Mouse (Mus musculus): ENCODE data around the gene Bbip1.
"Not testable (repeated sequence)": the region's sequence is repeated elsewhere in the genome, so short reads cannot be mapped to it uniquely, and the experiment has no call there.

Bbip1 gene

DNA sequence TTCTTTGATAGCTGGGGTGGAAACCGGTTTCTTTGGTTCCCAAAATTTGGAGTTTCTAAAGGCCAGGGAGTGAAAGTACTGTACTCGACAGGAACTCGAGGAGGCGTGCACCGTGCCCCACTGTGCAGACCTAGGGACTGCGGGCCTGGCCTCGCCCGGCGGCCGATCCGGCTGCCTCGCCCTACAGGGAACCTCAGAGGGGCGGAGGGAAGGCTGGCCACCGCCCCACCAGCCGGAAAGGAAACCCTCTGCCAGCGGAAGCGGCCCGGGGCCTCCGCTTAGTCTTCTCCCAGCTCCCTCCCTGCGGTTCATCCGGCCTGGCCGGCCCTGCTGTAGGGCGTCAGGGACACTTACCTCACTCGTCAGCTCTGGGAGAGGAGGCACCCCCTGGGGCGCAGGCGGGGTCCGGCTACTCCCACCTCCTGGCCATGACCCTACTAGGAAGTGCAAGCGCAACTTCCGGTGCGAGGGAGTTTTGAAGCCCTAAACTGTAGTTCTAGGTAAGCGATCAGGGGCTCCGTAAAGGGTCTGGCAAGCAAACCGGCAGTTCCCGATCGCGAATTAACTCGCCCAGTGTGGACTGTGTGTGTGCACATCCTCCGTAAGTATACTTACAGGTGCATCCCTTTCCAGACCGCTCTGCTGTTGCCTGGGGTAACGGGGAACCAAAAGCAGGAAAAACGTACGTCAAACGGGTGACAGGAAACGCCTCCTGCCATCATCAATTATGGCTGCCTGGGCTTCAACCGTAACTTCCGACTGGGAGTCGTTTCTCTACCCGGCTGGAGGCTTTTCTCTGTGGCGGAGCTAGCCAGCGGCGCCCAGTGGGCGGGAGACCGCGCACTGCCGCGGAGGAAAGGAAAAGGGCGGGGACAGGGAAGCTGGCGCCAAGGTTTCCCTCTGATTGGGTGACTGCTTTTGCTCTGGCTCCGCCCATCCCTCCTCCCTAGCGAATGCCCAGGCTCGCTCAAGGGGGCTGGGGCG is at the start of gene Bbip1, which contains the start of gene Shoc2:
Gene Bbip1, minus strand, starts transcription at position 826 of the 984 bp plus-strand sequence.
Gene Shoc2, plus strand, starts transcription at position 505 of the 984 bp plus-strand sequence.
- DNase-seq: peak; percentile 98 to 100

- DNase-seq: no peak
Observed at GRCm38 (mm10) chr19:53993860-53994259, 49.4 kb upstream of the Bbip1 start.

- DNase-seq: no peak
Observed at GRCm38 (mm10) chr19:53990538-53990937, 46.1 kb upstream of the Bbip1 start.

GRCm38 (mm10) chr19:53984628-53985027 is 40.2 kb upstream of the Bbip1 start:
- DNase-seq: no peak

GRCm38 (mm10) chr19:53983336-53983735 is 38.9 kb upstream of the Bbip1 start:
- no peak for DNase-seq

DNA sequence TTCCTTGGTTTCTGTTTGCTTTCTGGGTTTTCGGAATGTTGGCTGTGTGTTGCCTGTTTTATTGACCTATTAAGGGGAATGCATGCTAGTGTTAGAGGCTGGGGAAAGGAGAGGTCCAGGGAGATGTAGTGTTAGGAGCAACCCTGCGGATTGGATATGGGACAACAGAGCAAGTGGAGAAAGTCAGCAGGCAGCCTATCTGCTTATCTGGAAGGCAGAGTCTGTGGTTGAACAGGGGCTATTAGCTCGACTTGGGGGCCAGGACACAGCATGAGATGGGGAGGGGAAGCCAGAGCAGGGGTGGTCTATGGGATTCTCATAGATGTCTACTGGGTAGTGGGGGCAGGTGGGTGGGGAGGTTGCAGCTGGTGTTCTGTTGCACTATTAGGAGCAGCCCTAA is 37.6 kb upstream of the Bbip1 start:
- DNase-seq: no peak

GRCm38 (mm10) chr19:53973656-53974055 is 29.2 kb upstream of the Bbip1 start:
- no peak for DNase-seq

DNA sequence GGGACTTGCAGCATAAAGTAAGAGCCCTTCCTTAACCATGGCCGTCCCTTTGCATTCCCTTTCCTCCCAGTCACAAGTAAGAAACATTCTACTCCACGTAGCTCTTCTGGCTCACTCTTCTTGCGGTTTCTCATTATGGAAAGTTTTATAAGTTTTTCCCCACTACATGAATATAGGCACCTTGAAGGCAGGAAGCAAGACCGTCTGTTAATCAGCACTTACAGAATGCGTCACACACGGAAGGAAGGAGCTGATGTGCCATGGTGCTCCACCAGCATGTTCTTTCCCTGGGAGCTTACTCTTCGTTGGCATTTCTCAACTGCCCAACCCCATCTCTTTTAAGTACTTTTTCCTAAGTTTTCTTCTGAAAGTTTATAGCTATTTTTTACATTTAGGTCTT is 27.5 kb upstream of the Bbip1 start:
- DNase-seq: no peak

DNA sequence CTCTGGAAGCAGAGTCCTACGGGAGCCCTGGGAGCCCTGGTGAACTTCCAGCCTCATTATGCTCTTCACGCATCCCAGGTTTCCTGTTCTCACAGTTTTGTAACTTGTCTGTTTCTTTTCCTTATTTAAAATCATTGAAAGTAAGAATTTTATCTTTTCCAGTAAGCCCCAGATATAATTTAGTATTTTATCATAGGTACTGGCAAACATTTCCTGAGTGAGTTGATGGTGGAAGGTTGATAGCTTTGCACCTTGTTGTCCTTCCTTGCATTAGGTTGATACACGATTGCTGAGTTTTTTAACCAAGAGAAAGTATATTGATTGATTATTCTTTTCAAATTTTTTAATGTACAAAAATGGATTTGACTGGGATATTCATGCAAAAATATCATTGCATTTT is 24.8 kb upstream of the Bbip1 start:
- DNase-seq: no peak

GRCm38 (mm10) chr19:53964910-53965633 is 20.6 kb upstream of the Bbip1 start:
- DNase-seq: no peak

GRCm38 (mm10) chr19:53964347-53964746 is 19.9 kb upstream of the Bbip1 start:
- DNase-seq: not testable (repeated sequence)

DNA sequence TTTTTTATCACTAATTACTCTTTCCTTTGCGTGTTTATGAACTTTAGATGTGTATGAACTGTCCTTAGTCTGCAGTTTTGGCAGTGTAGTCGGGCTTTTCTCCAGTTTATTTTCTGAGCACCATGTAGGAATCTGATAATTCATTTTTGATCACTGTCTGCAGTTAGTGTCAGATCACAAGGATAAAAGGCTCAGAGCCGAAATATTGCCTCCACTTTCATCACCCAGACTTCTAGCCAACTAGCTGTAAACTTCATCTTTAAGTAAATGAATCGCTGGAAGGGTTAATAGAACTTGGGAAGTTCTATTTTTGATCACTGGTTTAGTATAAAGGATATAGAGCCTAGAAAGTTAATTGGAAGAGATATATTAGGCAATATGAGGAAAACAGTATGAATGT is 18.1 kb upstream of the Bbip1 start:
- no peak for DNase-seq

GRCm38 (mm10) chr19:53957513-53957912 is 13.1 kb upstream of the Bbip1 start:
- no peak for DNase-seq

- DNase-seq: peak; percentile 52 to 57
Observed at GRCm38 (mm10) chr19:53945171-53946042, 980 bp upstream of the Bbip1 start.

DNA sequence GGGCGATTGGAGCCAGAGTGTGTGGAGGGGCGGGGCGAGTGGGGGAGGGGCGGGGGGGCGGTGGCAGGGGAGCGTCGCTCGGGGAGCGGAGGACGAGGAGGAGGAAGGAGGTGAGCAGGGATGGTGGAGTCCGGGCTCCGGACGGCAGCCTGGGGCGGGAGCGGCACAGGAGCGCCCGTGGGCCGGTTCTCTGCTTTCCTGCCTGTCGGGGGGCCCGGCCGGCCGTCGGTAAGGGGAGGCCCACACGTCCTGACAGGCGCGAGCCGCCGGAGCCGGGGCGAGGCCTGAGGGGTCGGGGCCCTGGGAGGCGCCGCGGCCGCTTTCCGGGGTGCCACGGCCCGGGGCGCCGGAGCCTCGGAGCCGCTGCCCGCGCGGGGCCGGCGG is 351 bp upstream of the Bbip1 start:
- no peak for DNase-seq

DNA sequence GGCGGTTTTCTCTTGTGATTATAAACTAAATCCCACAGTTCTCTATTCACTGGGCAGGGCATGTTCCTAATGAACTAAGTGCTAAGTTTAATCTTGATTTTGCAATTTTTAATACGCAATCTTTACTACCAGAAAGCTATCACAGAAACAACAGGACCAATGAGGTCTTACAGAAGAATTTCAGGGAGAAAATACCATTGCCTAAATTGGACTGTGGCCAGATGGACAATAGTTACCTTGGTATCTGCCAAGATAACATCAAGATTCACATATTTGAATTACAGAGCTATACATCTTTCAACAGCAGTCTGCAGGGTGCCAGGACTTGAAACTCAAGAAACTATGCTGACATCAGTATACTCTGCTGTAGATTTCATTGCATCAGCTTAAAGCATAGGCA is 2.1 kb downstream of the Bbip1 start:
- no peak for DNase-seq

DNA sequence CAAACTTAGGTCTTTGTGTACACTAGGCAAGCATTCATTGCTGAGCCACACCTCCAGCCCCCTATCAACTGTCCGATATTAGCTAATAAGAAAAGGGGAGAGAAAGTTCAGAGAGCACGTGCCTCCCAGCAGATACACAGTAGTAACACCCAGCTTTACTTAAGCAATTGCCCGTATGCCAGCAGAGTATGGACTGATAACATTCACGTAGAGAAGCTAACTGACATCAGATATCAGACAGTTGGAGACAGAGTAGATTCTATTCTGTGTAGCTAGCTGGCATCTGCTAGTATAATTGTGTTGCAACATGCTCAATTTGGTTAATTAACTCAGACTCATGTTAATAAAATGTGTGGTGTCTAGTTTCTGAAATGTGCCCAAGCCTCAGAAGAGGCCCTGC is 3.3 kb downstream of the Bbip1 start:
- no peak for DNase-seq

DNA sequence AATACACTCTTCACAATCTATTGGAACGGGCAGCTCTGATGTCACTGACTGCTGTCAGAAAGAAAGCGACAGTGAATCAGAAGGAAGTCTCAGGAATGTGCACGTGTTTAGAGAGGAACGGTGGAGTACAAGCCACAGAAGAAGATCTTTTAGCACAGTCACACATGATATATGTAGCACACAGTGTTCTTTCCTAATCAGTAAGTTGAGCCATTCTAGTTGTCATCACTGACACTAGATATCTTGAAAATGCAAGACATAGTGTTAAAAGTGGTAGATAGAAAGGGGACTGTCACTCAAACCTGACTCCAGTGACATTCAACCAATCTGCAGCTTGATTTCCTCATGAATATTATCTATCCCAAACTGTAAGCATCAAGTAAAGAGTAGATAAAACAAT is 5.0 kb downstream of the Bbip1 start:
- DNase-seq: no peak

DNA sequence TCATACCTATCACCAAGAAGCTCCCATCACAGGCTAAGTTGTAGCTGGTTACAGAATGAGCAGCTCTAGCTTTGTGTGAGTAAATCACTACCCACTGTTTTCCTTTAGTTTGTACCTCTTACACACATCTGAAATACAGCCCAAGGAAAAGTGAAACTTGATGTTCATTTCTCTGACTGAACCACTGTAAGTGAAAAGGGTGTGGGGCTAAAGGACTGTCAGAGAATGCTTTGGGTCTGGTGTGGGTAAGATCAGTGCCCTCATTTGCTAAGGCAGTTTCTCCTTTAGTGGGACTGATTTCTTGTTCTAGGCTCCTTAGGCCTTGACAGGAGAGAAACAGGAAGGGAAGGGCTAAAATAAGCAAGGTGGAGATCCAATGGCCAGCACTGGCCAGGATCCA is 10.4 kb downstream of the Bbip1 start:
- no peak for DNase-seq

GRCm38 (mm10) chr19:53933050-53933449 is 11.4 kb downstream of the Bbip1 start:
- DNase-seq: no peak

GRCm38 (mm10) chr19:53929218-53929617 is 15.2 kb downstream of the Bbip1 start:
- DNase-seq: no peak

GRCm38 (mm10) chr19:53926705-53927104 is 17.7 kb downstream of the Bbip1 start:
- DNase-seq: no peak

GRCm38 (mm10) chr19:53925338-53925751 is 19.1 kb downstream of the Bbip1 start:
- peak in 1 of 2 experiments; percentile 23 for DNase-seq

Measured in cerebellum, adult 18-20 months (tissue).